Mouse (Mus musculus): Measurements from ENCODE around the gene Rcsd1. TPM values are rescaled to one million over a fixed set of nuclear protein-coding genes. Genes with fewer than 3 reads are reported as not detected.

The Rcsd1 gene
- polyA plus RNA-seq, 1 experiment, result 10.6 TPM

GRCm38 (mm10) chr1:165636289-165636688 lies 73.3 kb downstream of the Rcsd1 start:
- WGBS, result 88% methylated on average over 8 of the region's 8 CpGs

GRCm38 (mm10) chr1:165635055-165635897 lies 74.3 kb downstream of the Rcsd1 start:
- DNase-seq (ENCODE audit: low read depth, low spot score), result no peak
- WGBS, result 39% methylated on average over 17 of the region's 17 CpGs

More at GRCm38 (mm10) chr1:165636289-165636688, 73.3 kb downstream of the Rcsd1 start:
- DNase-seq (ENCODE audit: low read depth, low spot score), result no peak

- WGBS, result under 1% methylated on average over 68 of the region's 73 CpGs
- DNase-seq (ENCODE audit: low read depth, low spot score), result peak; percentile 95
Observed at GRCm38 (mm10) chr1:165634151-165634884, 75.2 kb downstream of the Rcsd1 start, which contains the start of gene Mpzl1. Gene Mpzl1 (minus strand): TSS chr1:165634538.

- 3% methylated on average over 12 of the region's 12 CpGs for WGBS
Observed at GRCm38 (mm10) chr1:165633345-165633744, 76.2 kb downstream of the Rcsd1 start.

GRCm38 (mm10) chr1:165631136-165631535 lies 78.4 kb downstream of the Rcsd1 start:
- whole genome bisulfite sequencing, result 30% methylated on average over 8 of the region's 8 CpGs
- no peak for DNase-seq (ENCODE audit: low read depth, low spot score)

More at GRCm38 (mm10) chr1:165633345-165633744, 76.2 kb downstream of the Rcsd1 start:
- no peak for DNase-seq (ENCODE audit: low read depth, low spot score)

GRCm38 (mm10) chr1:165629975-165630374 lies 79.6 kb downstream of the Rcsd1 start:
- DNase-seq (ENCODE audit: low read depth, low spot score), result no peak
- WGBS, result 21% methylated on average over 8 of the region's 8 CpGs

- WGBS, result 63% methylated on average over 1 of the region's 1 CpGs
- DNase-seq (ENCODE audit: low read depth, low spot score), result no peak
Observed at GRCm38 (mm10) chr1:165628603-165629002, 81.0 kb downstream of the Rcsd1 start.

- DNase-seq (ENCODE audit: low read depth, low spot score), result no peak
- 58% methylated on average over 5 of the region's 5 CpGs for WGBS
Observed at GRCm38 (mm10) chr1:165625896-165626295, 83.7 kb downstream of the Rcsd1 start.

- no peak for DNase-seq (ENCODE audit: low read depth, low spot score)
- WGBS, result 74% methylated on average over 5 of the region's 5 CpGs
Observed at GRCm38 (mm10) chr1:165625058-165625457, 84.5 kb downstream of the Rcsd1 start.

- WGBS, result 67% methylated on average over 9 of the region's 9 CpGs
- no peak for DNase-seq (ENCODE audit: low read depth, low spot score)
Observed at GRCm38 (mm10) chr1:165618201-165618624, 91.3 kb downstream of the Rcsd1 start.

- DNase-seq (ENCODE audit: low read depth, low spot score), result no peak
- WGBS, result 9% methylated on average over 15 of the region's 15 CpGs
Observed at GRCm38 (mm10) chr1:165617166-165617891, 92.2 kb downstream of the Rcsd1 start.

GRCm38 (mm10) chr1:165616652-165617051 lies 92.9 kb downstream of the Rcsd1 start:
- 10% methylated on average over 7 of the region's 7 CpGs for WGBS
- DNase-seq (ENCODE audit: low read depth, low spot score), result no peak

GRCm38 (mm10) chr1:165614793-165615192 lies 94.8 kb downstream of the Rcsd1 start:
- DNase-seq (ENCODE audit: low read depth, low spot score), result no peak
- 92% methylated on average over 3 of the region's 3 CpGs for WGBS

- no peak for DNase-seq (ENCODE audit: low read depth, low spot score)
- 66% methylated on average over 4 of the region's 4 CpGs for WGBS
Observed at GRCm38 (mm10) chr1:165613926-165614325, 95.6 kb downstream of the Rcsd1 start.

GRCm38 (mm10) chr1:165612714-165613113 lies 96.8 kb downstream of the Rcsd1 start:
- WGBS, result 63% methylated on average over 5 of the region's 5 CpGs
- no peak for DNase-seq (ENCODE audit: low read depth, low spot score)

GRCm38 (mm10) chr1:165610321-165610999 lies 99.1 kb downstream of the Rcsd1 start:
- no peak for DNase-seq (ENCODE audit: low read depth, low spot score)
- 67% methylated on average over 9 of the region's 9 CpGs for WGBS

GRCm38 (mm10) chr1:165609495-165610320 lies 99.8 kb downstream of the Rcsd1 start:
- WGBS, result 42% methylated on average over 7 of the region's 7 CpGs
- no peak for DNase-seq (ENCODE audit: low read depth, low spot score)

GRCm38 (mm10) chr1:165608904-165609303 lies 100.7 kb downstream of the Rcsd1 start:
- WGBS, result 48% methylated on average over 4 of the region's 4 CpGs
- no peak for DNase-seq (ENCODE audit: low read depth, low spot score)

GRCm38 (mm10) chr1:165605774-165606173 lies 103.8 kb downstream of the Rcsd1 start:
- 71% methylated on average over 6 of the region's 6 CpGs for WGBS

More at GRCm38 (mm10) chr1:165605774-165606173, 103.8 kb downstream of the Rcsd1 start:
- DNase-seq (ENCODE audit: low read depth, low spot score), result no peak

All from large intestine, adult 2 months (tissue).